Mouse (Mus musculus): ENCODE measurements around the gene Krtap4-2. TPM values are rescaled to one million over a fixed set of nuclear protein-coding genes. Genes with fewer than 3 reads are reported as not detected.
"Not testable (repeated sequence)": the region's sequence is repeated elsewhere in the genome, so short reads cannot be mapped to it uniquely, and the experiment has no call there.

The Krtap4-2 gene
- polyA plus RNA-seq (2015; fragmentation: Nextera tagmentation; extraction: Ambion mirVana) = not detected in 2 replicates

- H3K4me1 ChIP-seq (replicated peaks) = no peaks in the 10 kb centered on the region
- H3K9me3 ChIP-seq (replicated peaks) = no peaks in the 10 kb centered on the region
- no peak within 1 kb of the TSS for H3K4me3 ChIP-seq (replicated peaks)
- ATAC-seq (ENCODE audit: insufficient read depth) = no peak
- H3K9ac ChIP-seq = no peak within 1 kb of the TSS
- 46% methylated on average over 8 of the region's 8 CpGs for WGBS (ENCODE audit: insufficient replicate concordance)
- no peaks in the 10 kb centered on the region for H3K27me3 ChIP-seq
- H3K4me2 ChIP-seq = no peak within 1 kb of the TSS
- H3K36me3 ChIP-seq (replicated peaks) = no peaks in the 10 kb centered on the region
- H3K27ac ChIP-seq (replicated peaks) = no peak within 1 kb of the TSS
Measured at GRCm38 (mm10) chr11:99634653-99635134, at the start of gene Krtap4-2. Gene Krtap4-2, minus strand, starts transcription at chr11:99635084.

DNA sequence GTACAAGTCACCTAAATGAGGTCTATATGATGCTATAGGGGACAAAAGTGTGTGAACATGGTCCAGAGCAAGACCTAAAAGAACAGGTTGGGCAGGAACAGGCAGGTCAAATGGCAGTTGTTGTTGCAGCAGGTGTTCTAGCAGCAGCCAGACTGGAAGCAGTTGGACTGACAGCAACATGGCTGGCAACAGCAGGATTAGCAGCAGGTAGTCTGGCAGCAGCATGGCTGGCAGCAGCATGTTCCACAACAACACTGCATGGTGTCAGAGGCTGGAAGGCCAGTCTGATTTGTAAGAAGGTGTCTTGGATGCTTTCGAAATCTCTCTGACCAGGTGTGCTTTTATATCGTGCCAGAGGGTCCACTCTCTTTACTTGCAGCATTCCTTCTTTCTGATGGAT is 48.6 kb upstream of the Krtap4-2 start:
- Histone ChIP-seq H3K27ac (replicated peaks) (no peak overlapping the region), H3K9ac (no peak overlapping the region), H3K4me1 (replicated peaks) (no peaks in the 10 kb centered on the region), H3K36me3 (replicated peaks) (no peaks in the 10 kb centered on the region), H3K4me2 (no peak overlapping the region), H3K4me3 (replicated peaks) (no peak overlapping the region), H3K9me3 (replicated peaks) (no peaks in the 10 kb centered on the region), H3K27me3 (no peaks in the 10 kb centered on the region)
- ATAC-seq (ENCODE audit: insufficient read depth) = no peak
- 58% methylated on average over 2 of the region's 2 CpGs for WGBS (ENCODE audit: insufficient replicate concordance)

GRCm38 (mm10) chr11:99665860-99666259 is 31.0 kb upstream of the Krtap4-2 start, which contains the start of gene Krtap4-6:
Gene Krtap4-6, minus strand, starts transcription at chr11:99665960.
- Histone ChIP-seq H3K27ac (replicated peaks) (no peak within 1 kb of the TSS), H3K36me3 (replicated peaks) (no peaks in the 10 kb centered on the region), H3K9me3 (replicated peaks) (no peaks in the 10 kb centered on the region), H3K4me1 (replicated peaks) (no peaks in the 10 kb centered on the region), H3K4me2 (no peak within 1 kb of the TSS), H3K9ac (no peak within 1 kb of the TSS), H3K4me3 (replicated peaks) (no peak within 1 kb of the TSS), H3K27me3 (no peaks in the 10 kb centered on the region)
- ATAC-seq (ENCODE audit: insufficient read depth) = no peak

DNA sequence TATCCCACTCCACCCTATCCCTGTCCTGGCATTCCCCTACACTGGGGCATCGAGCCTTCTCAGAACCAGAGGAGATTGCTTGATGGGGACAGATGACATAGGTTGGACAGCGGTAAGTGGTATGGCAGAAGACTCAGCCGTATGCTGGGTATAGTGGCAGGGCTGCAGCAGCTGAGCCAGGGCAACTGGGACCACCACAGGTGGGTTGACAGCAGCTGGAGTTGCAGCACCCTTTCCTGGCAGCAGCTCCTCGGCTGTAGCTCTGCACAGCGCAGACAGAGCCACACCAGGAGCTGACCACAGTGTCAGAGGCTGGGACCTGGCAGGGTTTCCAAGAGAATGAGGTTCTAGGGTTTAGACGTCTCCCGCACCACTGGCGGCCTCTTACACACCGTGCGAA is 27.9 kb upstream of the Krtap4-2 start:
- ATAC-seq (ENCODE audit: insufficient read depth) = no peak
- Histone ChIP-seq H3K27me3 (no peaks in the 10 kb centered on the region), H3K4me3 (replicated peaks) (no peak overlapping the region), H3K36me3 (replicated peaks) (no peaks in the 10 kb centered on the region), H3K4me2 (no peak overlapping the region), H3K9me3 (replicated peaks) (no peaks in the 10 kb centered on the region), H3K27ac (replicated peaks) (no peak overlapping the region), H3K4me1 (replicated peaks) (no peaks in the 10 kb centered on the region), H3K9ac (no peak overlapping the region)
- 65% methylated on average over 10 of the region's 10 CpGs for WGBS (ENCODE audit: insufficient replicate concordance)

GRCm38 (mm10) chr11:99659256-99659655 is 24.4 kb upstream of the Krtap4-2 start:
- H3K4me3 ChIP-seq (replicated peaks) = no peak overlapping the region
- 77% methylated on average over 4 of the region's 4 CpGs for WGBS (ENCODE audit: insufficient replicate concordance)

GRCm38 (mm10) chr11:99658467-99659010 is 23.7 kb upstream of the Krtap4-2 start, which contains the start of gene Gm11563:
Gene Gm11563, minus strand, starts transcription at chr11:99658960.
- H3K4me1 ChIP-seq (replicated peaks); H3K9ac ChIP-seq; ATAC-seq (ENCODE audit: insufficient read depth); H3K4me3 ChIP-seq (replicated peaks); H3K27me3 ChIP-seq; H3K4me2 ChIP-seq; H3K36me3 ChIP-seq (replicated peaks); H3K9me3 ChIP-seq (replicated peaks); H3K27ac ChIP-seq (replicated peaks): not testable (repeated sequence)
- 41% methylated on average over 10 of the region's 10 CpGs for WGBS (ENCODE audit: insufficient replicate concordance)

More at GRCm38 (mm10) chr11:99659256-99659655, 24.4 kb upstream of the Krtap4-2 start:
- ATAC-seq (ENCODE audit: insufficient read depth) = no peak
- no peaks in the 10 kb centered on the region for H3K4me1 ChIP-seq (replicated peaks)
- H3K36me3 ChIP-seq (replicated peaks) = no peaks in the 10 kb centered on the region
- H3K27ac ChIP-seq (replicated peaks) = no peak overlapping the region
- H3K4me2 ChIP-seq = no peak overlapping the region
- no peaks in the 10 kb centered on the region for H3K9me3 ChIP-seq (replicated peaks)
- no peaks in the 10 kb centered on the region for H3K27me3 ChIP-seq
- no peak overlapping the region for H3K9ac ChIP-seq

- H3K4me3 ChIP-seq (replicated peaks) = no peak overlapping the region
- H3K9ac ChIP-seq = no peak overlapping the region
- H3K4me2 ChIP-seq = no peak overlapping the region
- H3K36me3 ChIP-seq (replicated peaks) = no peaks in the 10 kb centered on the region
- no peaks in the 10 kb centered on the region for H3K27me3 ChIP-seq
- ATAC-seq (ENCODE audit: insufficient read depth) = no peak
- WGBS (ENCODE audit: insufficient replicate concordance) = 40% methylated on average over 5 of the region's 5 CpGs
- H3K4me1 ChIP-seq (replicated peaks) = no peaks in the 10 kb centered on the region
- H3K9me3 ChIP-seq (replicated peaks) = no peaks in the 10 kb centered on the region
- no peak overlapping the region for H3K27ac ChIP-seq (replicated peaks)
Measured at GRCm38 (mm10) chr11:99657051-99657450, 22.2 kb upstream of the Krtap4-2 start.

DNA sequence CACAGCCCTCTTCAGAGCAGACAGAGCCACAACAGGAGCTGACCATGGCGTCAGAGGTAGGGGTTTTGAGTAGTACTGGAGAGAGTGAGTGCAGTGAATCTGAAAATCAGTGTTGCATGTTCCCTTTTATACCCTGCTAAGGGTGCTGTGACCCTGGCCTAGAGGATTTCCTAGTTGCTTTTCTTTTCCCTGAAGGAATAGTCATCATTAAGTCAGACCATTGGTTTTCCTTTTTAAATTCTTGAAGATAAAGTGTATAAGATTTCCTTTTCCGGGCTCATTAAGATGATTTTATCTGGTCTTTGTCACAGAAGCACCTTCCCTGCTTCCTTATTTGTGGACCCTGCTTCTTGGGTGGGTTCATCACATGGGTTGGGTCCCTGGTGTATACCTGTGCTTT is 15.3 kb upstream of the Krtap4-2 start, which contains the start of gene Gm11555:
Gene Gm11555 (minus strand): TSS at position 101 of the 400 bp plus-strand sequence.
- H3K9ac ChIP-seq = no peak within 1 kb of the TSS
- 46% methylated on average over 2 of the region's 2 CpGs for WGBS (ENCODE audit: insufficient replicate concordance)

GRCm38 (mm10) chr11:99646444-99646843 is 11.6 kb upstream of the Krtap4-2 start:
- Histone ChIP-seq H3K4me3 (replicated peaks) (no peak overlapping the region), H3K4me2 (no peak overlapping the region), H3K4me1 (replicated peaks) (no peaks in the 10 kb centered on the region), H3K27ac (replicated peaks) (no peak overlapping the region), H3K9me3 (replicated peaks) (no peaks in the 10 kb centered on the region), H3K27me3 (no peaks in the 10 kb centered on the region), H3K9ac (no peak overlapping the region), H3K36me3 (replicated peaks) (no peaks in the 10 kb centered on the region)
- WGBS (ENCODE audit: insufficient replicate concordance) = 78% methylated on average over 15 of the region's 15 CpGs
- no peak for ATAC-seq (ENCODE audit: insufficient read depth)

More for the DNA sequence above, 15.3 kb upstream of the Krtap4-2 start, which contains the start of gene Gm11555:
- Histone ChIP-seq H3K4me2 (no peak within 1 kb of the TSS), H3K9me3 (replicated peaks) (no peaks in the 10 kb centered on the region), H3K27ac (replicated peaks) (no peak within 1 kb of the TSS), H3K4me3 (replicated peaks) (no peak within 1 kb of the TSS), H3K36me3 (replicated peaks) (no peaks in the 10 kb centered on the region), H3K4me1 (replicated peaks) (no peaks in the 10 kb centered on the region), H3K27me3 (no peaks in the 10 kb centered on the region)
- no peak for ATAC-seq (ENCODE audit: insufficient read depth)

DNA sequence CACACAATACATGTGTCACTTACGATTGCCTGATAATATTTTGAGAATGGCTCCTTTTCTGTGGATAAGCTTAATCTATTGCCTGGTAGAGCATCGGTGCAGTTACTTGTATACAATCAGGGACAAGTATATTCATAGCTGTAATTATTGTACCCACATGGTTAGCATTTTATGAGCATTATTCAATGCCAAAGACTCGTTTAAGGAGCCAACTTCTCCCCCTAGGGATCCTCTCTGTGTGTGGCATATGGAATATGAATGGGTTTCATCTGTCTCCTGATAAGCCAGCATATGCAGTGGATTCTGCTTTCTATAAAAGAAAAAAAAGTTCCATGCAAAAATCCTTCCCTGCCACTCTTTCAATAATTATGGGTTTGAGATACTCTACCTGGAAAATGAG is 9.5 kb upstream of the Krtap4-2 start:
- H3K27ac ChIP-seq (replicated peaks) = no peak overlapping the region
- WGBS (ENCODE audit: insufficient replicate concordance) = 48% methylated on average over 3 of the region's 3 CpGs
- H3K27me3 ChIP-seq = no peaks in the 10 kb centered on the region
- ATAC-seq (ENCODE audit: insufficient read depth) = no peak
- no peaks in the 10 kb centered on the region for H3K36me3 ChIP-seq (replicated peaks)
- H3K4me1 ChIP-seq (replicated peaks) = no peaks in the 10 kb centered on the region
- H3K4me3 ChIP-seq (replicated peaks) = no peak overlapping the region
- H3K9me3 ChIP-seq (replicated peaks) = no peaks in the 10 kb centered on the region
- no peak overlapping the region for H3K9ac ChIP-seq
- H3K4me2 ChIP-seq = no peak overlapping the region

- H3K9ac ChIP-seq; H3K4me2 ChIP-seq; ATAC-seq (ENCODE audit: insufficient read depth); H3K4me1 ChIP-seq (replicated peaks); H3K9me3 ChIP-seq (replicated peaks); H3K27ac ChIP-seq (replicated peaks); H3K4me3 ChIP-seq (replicated peaks); H3K27me3 ChIP-seq; H3K36me3 ChIP-seq (replicated peaks): not testable (repeated sequence)
- 51% methylated on average over 9 of the region's 9 CpGs for whole genome bisulfite sequencing (ENCODE audit: insufficient replicate concordance)
Measured at GRCm38 (mm10) chr11:99643635-99644139, 8.8 kb upstream of the Krtap4-2 start, which contains the start of gene Krtap4-7. Gene Krtap4-7, minus strand, starts transcription at chr11:99644089.

DNA sequence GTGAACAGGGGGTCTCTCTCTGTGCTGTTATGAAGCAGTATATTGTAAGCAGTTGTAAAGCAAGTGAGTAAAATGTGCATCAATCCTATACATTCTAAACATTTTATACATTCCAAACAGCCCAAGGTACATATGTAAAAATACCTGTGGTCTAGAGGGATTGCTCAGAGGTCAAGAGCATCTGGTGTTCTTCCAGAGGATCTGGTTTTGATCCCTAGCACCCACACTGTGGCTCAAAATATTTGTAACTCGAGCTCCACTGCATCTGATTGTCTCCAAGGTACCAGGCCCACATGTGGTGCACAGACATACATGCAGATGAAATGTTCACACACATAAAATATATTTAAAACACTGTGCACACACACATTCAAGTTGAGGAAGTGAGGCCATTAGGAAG is 6.0 kb upstream of the Krtap4-2 start:
- no peaks in the 10 kb centered on the region for H3K27me3 ChIP-seq
- H3K36me3 ChIP-seq (replicated peaks) = no peaks in the 10 kb centered on the region
- H3K4me2 ChIP-seq = no peak overlapping the region
- no peak for ATAC-seq (ENCODE audit: insufficient read depth)
- 12% methylated on average over 1 of the region's 1 CpGs for WGBS (ENCODE audit: insufficient replicate concordance)
- no peak overlapping the region for H3K9ac ChIP-seq
- H3K4me1 ChIP-seq (replicated peaks) = no peaks in the 10 kb centered on the region
- H3K27ac ChIP-seq (replicated peaks) = no peak overlapping the region
- no peak overlapping the region for H3K4me3 ChIP-seq (replicated peaks)
- no peaks in the 10 kb centered on the region for H3K9me3 ChIP-seq (replicated peaks)
